Mouse (Mus musculus) ES-E14 (cell line): ENCODE data around the gene N4bp2l2.

ENCODE experiments used
- HCFC1 ChIP-seq: IDR thresholded peaks from 2 replicates; pipeline ENCODE4 v1.6.1; 2012; ENCODE audit warnings: low read length, inconsistent platforms, borderline replicate concordance; ENCODE audit not compliant: insufficient read depth
- MAFK ChIP-seq: IDR thresholded peaks from 2 replicates; pipeline ENCODE4 v1.6.1; 2014; ENCODE audit warnings: mild to moderate bottlenecking, low read depth, low read length, inconsistent platforms; ENCODE audit not compliant: insufficient read depth
- ZNF384 ChIP-seq: IDR thresholded peaks from 2 replicates; pipeline ENCODE4 v1.6.1; 2012; ENCODE audit warnings: low read depth, low read length, inconsistent platforms

DNA sequence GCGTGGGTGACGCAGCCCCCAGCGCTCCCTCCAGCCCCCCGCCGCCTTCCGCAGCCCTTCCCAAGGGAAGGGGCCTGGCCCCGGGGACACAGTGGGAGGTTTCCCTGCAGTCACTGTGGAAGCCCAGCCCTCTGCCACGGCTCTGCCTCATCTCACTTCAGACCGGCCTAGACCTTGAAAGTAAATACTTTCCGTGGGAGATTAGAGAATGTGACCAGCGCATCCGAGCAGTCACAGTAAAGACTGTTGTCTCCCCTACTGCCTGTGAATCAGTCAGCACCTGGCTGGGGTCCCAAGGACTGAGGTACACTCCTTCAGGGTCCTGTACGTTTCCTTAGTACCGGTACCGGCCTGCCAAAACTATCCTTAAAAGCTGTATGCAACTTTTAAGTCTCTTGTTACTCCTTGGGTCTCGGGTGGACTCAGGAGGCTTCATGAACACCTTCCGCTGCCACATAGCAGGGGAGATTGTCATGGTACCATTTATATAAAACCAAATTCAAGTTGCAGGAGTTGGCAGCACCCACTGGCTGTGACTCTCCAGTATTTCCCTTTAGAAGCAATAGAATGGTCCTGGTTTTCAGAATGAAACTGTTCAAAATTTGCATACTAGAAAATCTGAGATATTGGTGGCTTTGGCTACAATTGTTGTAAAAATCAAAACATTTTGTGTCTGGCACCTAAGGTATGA lies 71.2 kb downstream of the N4bp2l2 start:
- no peak for TF ChIP-seq HCFC1
- TF ChIP-seq ZNF384: no peak
- TF ChIP-seq MAFK: no peak
